Mouse (Mus musculus) embryonic facial prominence, embryonic 14.5 days (tissue): ENCODE results near the gene Epx. TPM values are rescaled to one million over a fixed set of nuclear protein-coding genes. Genes with fewer than 3 reads are reported as not detected.

Experiments
- ATAC-seq: fragments of 200-750 bp; cut with Nextera tagmentation; 2 replicates; pipeline ENCODE4 v1.8.0; 2017; ENCODE audit warnings: low read depth, moderate number of reproducible peaks, moderate TSS enrichment
- DNase-seq: peaks from one replicate; pipeline ENCODE4 v3.0.0-alpha.2; 2015; ENCODE audit warnings: low spot score
- H3K27ac ChIP-seq: fragments of 300-500 bp; sonication (generic); replicated peaks from 2 replicates; pipeline ENCODE4 v1.5.1; 2014; ENCODE audit warnings: low read depth, mild to moderate bottlenecking, low read length, moderate library complexity
- H3K27me3 ChIP-seq: fragments of 300-500 bp; sonication (generic); replicated peaks from 2 replicates; pipeline ENCODE4 v1.6.1; 2014; ENCODE audit warnings: low read length; ENCODE audit not compliant: control insufficient read depth, insufficient read depth
- H3K36me3 ChIP-seq: fragments of 300-500 bp; sonication (generic); 2 replicates; pipeline ENCODE4 v1.6.1; 2014; ENCODE audit warnings: low read length, mixed read lengths; ENCODE audit not compliant: control insufficient read depth, insufficient read depth
- H3K4me1 ChIP-seq: fragments of 300-500 bp; sonication (generic); 2 replicates; pipeline ENCODE4 v1.6.1; 2014; ENCODE audit warnings: antibody characterized with exemption, low read length; ENCODE audit not compliant: control insufficient read depth, insufficient read depth
- H3K4me2 ChIP-seq: fragments of 300-500 bp; sonication (generic); 2 replicates; pipeline ENCODE4 v1.6.1; 2014; ENCODE audit warnings: low read depth, mild to moderate bottlenecking, low read length, moderate library complexity, mixed read lengths
- H3K4me3 ChIP-seq: fragments of 300-500 bp; sonication (generic); 2 replicates; pipeline ENCODE4 v1.5.1; 2014; ENCODE audit warnings: low read depth, mild to moderate bottlenecking, low read length
- H3K9ac ChIP-seq: fragments of 300-500 bp; sonication (generic); 2 replicates; pipeline ENCODE4 v1.6.1; 2014; ENCODE audit warnings: low read depth, mild to moderate bottlenecking, low read length, moderate library complexity, mixed read lengths
- H3K9me3 ChIP-seq: fragments of 300-500 bp; sonication (generic); 2 replicates; pipeline ENCODE4 v1.6.1; 2016; ENCODE audit warnings: low read length; ENCODE audit not compliant: control insufficient read depth
- WGBS: fragments of 180-500 bp; shearing (Covaris S2); extraction: QIAGEN DNeasy Blood & Tissue Kit; methylation state at CpG from one replicate; pipeline ENCODE4 v1.1.7; 2014; 5-methylcytosine and 5-hydroxymethylcytosine counted together
- polyA plus RNA-seq: library from polyadenylated mRNA; unstranded; fragments of >200 nt; fragmentation: Nextera tagmentation; extraction: Ambion mirVana; gene quantifications from 2 replicates; pipeline ENCODE4 v1.2.1, GENCODE M21; 2014

Epx gene
- polyA plus RNA-seq, 1 experiment from 2014 or later, result not detected

DNA sequence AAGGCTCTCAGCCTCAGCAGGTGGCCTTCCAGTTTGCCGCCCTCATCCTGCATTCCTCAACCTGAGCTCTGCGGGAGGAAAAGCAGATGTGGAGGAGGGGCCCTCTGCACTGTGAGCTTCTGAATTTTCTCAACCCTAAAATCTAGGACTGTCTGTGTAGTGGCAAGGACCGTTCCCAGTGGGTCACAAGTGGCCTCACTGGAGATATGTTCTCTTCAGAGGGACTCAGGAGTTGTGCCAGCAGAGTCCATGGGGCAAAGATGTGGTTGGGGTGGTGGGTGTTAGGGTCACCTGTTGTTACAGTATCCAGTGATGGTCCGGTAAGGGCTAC is 57.9 kb downstream of the Epx start:
- Histone ChIP-seq H3K36me3 (no peaks in the 10 kb centered on the region), H3K9me3 (no peaks in the 10 kb centered on the region), H3K4me1 (0 out of 2 replicates have a peak, but pooled peaks cover 3% of the 10 kb centered on the region), H3K4me3 (peak overlapping the region; percentile 36), H3K4me2 (peak overlapping the region; percentile 61), H3K9ac (peak overlapping the region; percentile 60; the same call in 1 of the 2 replicates), H3K27me3 (no peaks in the 10 kb centered on the region), H3K27ac (no peak overlapping the region)
- DNase-seq, result peak; percentile 47
- WGBS, result 28% methylated on average over 4 of the region's 4 CpGs
- ATAC-seq, result no peak

DNA sequence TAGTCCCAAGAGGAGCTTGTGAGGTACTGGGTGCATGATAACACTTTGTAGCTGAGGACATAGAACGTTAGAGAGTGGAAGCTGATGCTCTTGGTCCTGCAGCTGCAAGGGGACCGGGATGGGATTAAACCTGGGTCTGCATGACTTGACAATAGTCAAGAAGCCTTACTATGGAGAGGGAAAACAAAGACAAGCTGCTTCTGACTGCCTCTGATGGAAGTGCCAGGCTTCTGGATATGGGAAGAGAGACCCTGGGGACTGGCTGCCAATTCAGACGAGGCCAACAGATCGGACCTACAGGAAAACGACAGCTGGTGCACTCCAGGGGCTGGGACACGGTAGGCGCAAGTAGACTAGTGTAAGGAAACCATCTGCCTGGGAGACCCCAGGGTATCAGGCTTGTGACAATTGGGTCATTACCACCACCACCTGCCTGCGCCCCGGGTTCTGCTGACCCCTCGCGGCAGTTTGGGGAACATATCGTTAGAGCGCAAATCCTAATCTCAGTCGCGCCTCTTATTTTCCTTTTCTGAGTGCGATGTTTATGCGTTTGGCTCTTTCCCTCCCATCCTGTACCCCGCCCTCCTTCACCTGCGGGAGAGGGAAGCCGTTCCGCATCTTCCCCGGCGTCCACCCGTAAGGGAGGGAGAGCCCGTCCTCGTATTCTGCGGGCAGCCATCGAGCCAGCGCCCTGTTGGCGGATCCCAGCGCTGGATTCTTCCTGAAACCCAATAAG is 58.5 kb downstream of the Epx start:
- Histone ChIP-seq H3K9me3 (no peaks in the 10 kb centered on the region), H3K27me3 (no peaks in the 10 kb centered on the region), H3K4me2 (peak overlapping the region; percentile 61), H3K4me1 (0 out of 2 replicates have a peak, but pooled peaks cover 3% of the 10 kb centered on the region), H3K27ac (no peak overlapping the region), H3K4me3 (peak overlapping the region; percentile 36), H3K9ac (peak overlapping the region; percentile 60), H3K36me3 (no peaks in the 10 kb centered on the region)
- DNase-seq, result peak; percentile 36
- WGBS, result 3% methylated on average over 27 of the region's 31 CpGs
- peak; percentile 84 for ATAC-seq

- ATAC-seq, result no peak
- DNase-seq, result no peak
- Histone ChIP-seq H3K4me1 (0 out of 2 replicates have a peak, but pooled peaks cover 3% of the 10 kb centered on the region), H3K4me2 (no peak overlapping the region), H3K9me3 (no peaks in the 10 kb centered on the region), H3K36me3 (no peaks in the 10 kb centered on the region), H3K4me3 (no peak overlapping the region), H3K27ac (no peak overlapping the region), H3K27me3 (no peaks in the 10 kb centered on the region), H3K9ac (no peak overlapping the region)
- WGBS, result 66% methylated on average over 8 of the region's 8 CpGs
Observed at GRCm38 (mm10) chr11:87814831-87815230, 60.5 kb downstream of the Epx start.

Other genes starting within 250 kb of the Epx start
- gene Rnf43, start 212.8 kb downstream of the Epx start, polyA plus RNA-seq, result 5.3 and 6.2 TPM in 2 replicates
- 146 and 153 TPM in 2 replicates for gene Supt4a, start 138.0 kb downstream of the Epx start, polyA plus RNA-seq
- gene Tspoap1, start 115.0 kb downstream of the Epx start, polyA plus RNA-seq, result 1.9 and 2.2 TPM in 2 replicates
- 0.77 and 2.7 TPM in 2 replicates for gene Mpo, start 82.0 kb downstream of the Epx start, polyA plus RNA-seq
- 0.18 and 0.38 TPM in 2 replicates for gene Lpo, start 47.2 kb downstream of the Epx start, polyA plus RNA-seq
- gene Mks1, start 22.3 kb downstream of the Epx start, polyA plus RNA-seq, result 11.9 and 12.9 TPM in 2 replicates
- gene Olfr462, start 16.7 kb upstream of the Epx start, polyA plus RNA-seq, result not detected in 2 replicates
- not detected in 2 replicates for gene Olfr463, start 21.9 kb upstream of the Epx start, polyA plus RNA-seq
- gene Olfr464, start 45.4 kb upstream of the Epx start, polyA plus RNA-seq, result 0.10 and 0.22 TPM in 2 replicates
- gene Dynll2, start 112.0 kb upstream of the Epx start, polyA plus RNA-seq, result 13.0 and 13.7 TPM in 2 replicates
- gene Srsf1, start 171.8 kb upstream of the Epx start, polyA plus RNA-seq, result 291 and 327 TPM in 2 replicates
- 35.3 and 36.6 TPM in 2 replicates for gene Vezf1, start 192.7 kb upstream of the Epx start, polyA plus RNA-seq
- gene Cuedc1, start 222.5 kb upstream of the Epx start, polyA plus RNA-seq, result 17.4 and 17.7 TPM in 2 replicates